Mouse (Mus musculus) G1E (cell line): ENCODE results near the gene Srrm3.

Experiments used
- CTCF ChIP-seq: IDR thresholded peaks from 2 replicates; pipeline ENCODE4 v1.5.1; 2012; ENCODE audit warnings: low read depth, low read length, inconsistent platforms, mixed read lengths
- GATA1 ChIP-seq: IDR thresholded peaks from 2 replicates; pipeline ENCODE4 v1.6.1; 2012; ENCODE audit warnings: borderline replicate concordance, low read length, inconsistent platforms, mixed read lengths

GRCm38 (mm10) chr5:135804735-135805134 lies 2.0 kb upstream of the Srrm3 start:
- TF ChIP-seq GATA1 (no peak), CTCF (no peak)
